Mouse (Mus musculus) E14TG2a.4 (cell line): ENCODE measurements around the gene Ms4a6d.

Experiments used
- CTCF ChIP-seq: conservative IDR thresholded peaks from 2 replicates; pipeline ENCODE4 v1.5.1; 2014; ENCODE audit warnings: low read length
- POU5F1 ChIP-seq: IDR thresholded peaks from 2 replicates; pipeline ENCODE4 v1.6.1; 2014; ENCODE audit warnings: low read length, borderline replicate concordance

- TF ChIP-seq CTCF (no peak), POU5F1 (no peak)
Measured at GRCm38 (mm10) chr19:11604603-11605002, at the start of gene Ms4a6d.
